Comparison of ENCODE assay signal across 25 mouse cellular contexts in genomic region chr2:44998710-44999109, GRCm38 (mm10).
"Had no signal": no experiment of that assay in that cellular context is flagged by ENCODE, and none has a peak within 500 bp of the region (broad histone marks: within the 10 kb centered on the region; RNA-seq: fewer than 3 reads in every experiment).

No protein-coding gene starts in this region.

- H3K27me3 ChIP-seq: hindbrain, embryonic 12.5 days; intestine, embryonic 15.5 days; limb, embryonic 12.5 days; liver, embryonic 13.5 days had no signal

- DNase-seq: gastrocnemius, adult 2 months; gastrocnemius, postnatal 10 days; gastrocnemius, postnatal 25 days; heart, adult 2 months; heart, postnatal 10 days; heart, postnatal 4 days; kidney, adult 18-20 months; kidney, adult 8-10 months; kidney, postnatal 10 days; kidney, postnatal 25 days; kidney, postnatal 4 days; layer of hippocampus, adult 9-11 months; liver; liver, embryonic 13.5 days had no signal

- H3K27ac ChIP-seq: gastrocnemius, adult 2 months; heart, adult 2 months; hindbrain, embryonic 10.5 days; hindbrain, embryonic 12.5 days; hindbrain, embryonic 14.5 days; intestine, embryonic 15.5 days; limb, embryonic 10.5 days; limb, embryonic 12.5 days; liver, embryonic 13.5 days had no signal

- ATAC-seq: hindbrain, embryonic 16.5 days; inflammation-experienced regulatory T-cells, adult 6 months; intestine, embryonic 15.5 days; intestine, postnatal 0 days had no signal

- H3K9me3 ChIP-seq: hindbrain, embryonic 10.5 days; hindbrain, embryonic 12.5 days; intestine, embryonic 15.5 days; limb, embryonic 10.5 days; limb, embryonic 12.5 days; liver, embryonic 13.5 days had no signal

- H3K4me3 ChIP-seq: gastrocnemius, adult 2 months; heart, adult 2 months; hindbrain, embryonic 10.5 days; hindbrain, embryonic 12.5 days; intestine, embryonic 15.5 days; limb, embryonic 10.5 days; limb, embryonic 12.5 days; liver, embryonic 13.5 days had no signal

- H3K9ac ChIP-seq: hindbrain, embryonic 12.5 days; hindbrain, embryonic 14.5 days; intestine, embryonic 15.5 days; limb, embryonic 12.5 days; liver, embryonic 13.5 days had no signal

- H3K4me2 ChIP-seq: heart, embryonic 11.5 days; hindbrain, embryonic 12.5 days; hindbrain, embryonic 14.5 days; intestine, embryonic 15.5 days; limb, embryonic 12.5 days; liver, embryonic 11.5 days; liver, embryonic 13.5 days had no signal
